Mouse (Mus musculus) CD4-positive, CD25-positive, alpha-beta regulatory T cell (primary cell): ENCODE results near the gene B020011L13Rik. TPM values are rescaled to one million over a fixed set of nuclear protein-coding genes. Genes with fewer than 3 reads are reported as not detected.

Experiments used
- polyA plus RNA-seq: library from polyadenylated mRNA; unstranded; fragments of 100-300 nt; shearing (Covaris generic); gene quantifications from one replicate; pipeline ENCODE4 v1.2.1, GENCODE M21; 2017

Gene B020011L13Rik
- polyA plus RNA-seq, result not detected

DNA sequence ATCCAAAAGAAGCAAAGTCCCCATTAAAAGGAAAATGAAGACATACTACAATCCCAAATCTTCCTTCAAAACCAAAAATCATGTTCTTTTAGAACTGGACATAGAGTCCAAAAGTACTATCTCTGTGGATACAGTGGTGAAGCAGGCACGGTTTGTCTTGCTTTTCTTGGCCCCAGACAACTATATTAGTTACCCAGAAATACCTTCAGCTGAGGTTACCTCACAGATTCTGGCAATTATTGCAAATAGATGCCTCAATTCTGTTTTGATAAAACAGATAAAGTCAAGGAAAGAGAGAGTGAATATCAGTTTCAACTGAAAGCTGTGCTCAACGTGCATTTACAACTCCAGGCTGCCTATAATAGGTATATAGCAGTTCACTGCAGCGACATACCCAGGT lies at the start of gene B020011L13Rik:
Gene B020011L13Rik, plus strand, starts transcription at position 301 of the 400 bp plus-strand sequence.

DNA sequence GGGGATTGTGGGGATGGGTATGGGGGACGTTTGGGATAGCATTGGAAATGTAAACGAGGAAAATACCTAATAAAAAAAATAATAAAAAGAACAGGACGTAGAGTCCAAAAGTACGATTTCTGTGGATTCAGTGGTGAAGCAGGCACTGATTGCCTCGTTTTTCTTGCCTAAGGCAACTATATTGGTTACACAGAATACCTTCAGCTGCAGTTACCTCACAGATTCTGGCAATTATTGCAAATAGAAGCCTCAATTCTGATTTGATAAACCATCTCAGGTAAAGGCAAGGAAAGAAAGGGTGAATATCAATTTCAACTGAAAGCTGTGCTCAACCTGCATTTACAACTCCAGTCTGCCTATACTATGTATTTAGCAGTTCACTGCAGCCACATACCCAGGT lies 48.8 kb downstream of the B020011L13Rik start, which contains the start of gene Gm28360:
Gene Gm28360, plus strand, starts transcription at position 301 of the 400 bp plus-strand sequence.

Other genes with a start within 250 kb of the B020011L13Rik start
- gene Gm28363, start 84.0 kb upstream of the B020011L13Rik start, polyA plus RNA-seq, result not detected
- gene Gm28360, start 48.9 kb downstream of the B020011L13Rik start, polyA plus RNA-seq, result not detected
- not detected for gene Gm28168, start 146.9 kb downstream of the B020011L13Rik start, polyA plus RNA-seq
- not detected for gene Gm7145, start 184.8 kb downstream of the B020011L13Rik start, polyA plus RNA-seq